Mouse (Mus musculus) heart, embryonic 16.5 days (tissue): ENCODE results near the gene Upk3b. TPM values are rescaled to one million over a fixed set of nuclear protein-coding genes. Genes with fewer than 3 reads are reported as not detected.
"Not testable (repeated sequence)": the region's sequence is repeated elsewhere in the genome, so short reads cannot be mapped to it uniquely, and the experiment has no call there.

ENCODE experiments used
- ATAC-seq: fragments of 200-750 bp; cut with Nextera tagmentation; replicated peaks from 2 replicates; pipeline ENCODE4 v1.8.0; 2017; ENCODE audit warnings: moderate number of reproducible peaks; ENCODE audit not compliant: insufficient read depth, low FRiP score; ENCODE audit errors: extremely low read depth
- H3K27ac ChIP-seq: fragments of 300-500 bp; sonication (generic); 2 replicates; pipeline ENCODE4 v1.5.1; 2014; ENCODE audit warnings: mild to moderate bottlenecking, low read length, control low read depth, moderate library complexity
- H3K27me3 ChIP-seq: fragments of 300-500 bp; sonication (generic); 2 replicates; pipeline ENCODE4 v1.6.1; 2014; ENCODE audit warnings: low read length, mixed read lengths; ENCODE audit not compliant: control insufficient read depth, insufficient read depth
- H3K36me3 ChIP-seq: fragments of 300-500 bp; sonication (generic); 2 replicates; pipeline ENCODE4 v1.6.1; 2014; ENCODE audit not compliant: control insufficient read depth, insufficient read depth
- H3K4me1 ChIP-seq: fragments of 300-500 bp; sonication (generic); 2 replicates; pipeline ENCODE4 v1.6.1; 2014; ENCODE audit warnings: low read length, mixed read lengths; ENCODE audit not compliant: control insufficient read depth, insufficient read depth
- H3K4me2 ChIP-seq: fragments of 300-500 bp; sonication (generic); 2 replicates; pipeline ENCODE4 v1.6.1; 2014; ENCODE audit warnings: low read depth, mild to moderate bottlenecking, control low read depth, low read length
- H3K4me3 ChIP-seq: fragments of 300-500 bp; sonication (generic); 2 replicates; pipeline ENCODE4 v1.5.1; 2014; ENCODE audit warnings: mild to moderate bottlenecking, control low read depth, low read length
- H3K9ac ChIP-seq: fragments of 300-500 bp; sonication (generic); 2 replicates; pipeline ENCODE4 v1.6.1; 2014; ENCODE audit warnings: low read length, control low read depth
- H3K9me3 ChIP-seq: fragments of 300-500 bp; sonication (generic); replicated peaks from 2 replicates; pipeline ENCODE4 v1.6.1; 2016; ENCODE audit warnings: low read length; ENCODE audit not compliant: control insufficient read depth
- WGBS: fragments of 180-500 bp; shearing (Covaris S2); extraction: QIAGEN DNeasy Blood & Tissue Kit; methylation state at CpG from one replicate; pipeline ENCODE4 v1.1.7; 2014; 5-methylcytosine and 5-hydroxymethylcytosine counted together
- polyA plus RNA-seq: library from polyadenylated mRNA; unstranded; fragments of >200 nt; fragmentation: Nextera tagmentation; extraction: Ambion mirVana; gene quantifications from 2 replicates; pipeline ENCODE4 v1.2.1, GENCODE M21; 2015

Gene Upk3b
- polyA plus RNA-seq, 1 experiment from 2014 or later: 28.7 TPM

DNA sequence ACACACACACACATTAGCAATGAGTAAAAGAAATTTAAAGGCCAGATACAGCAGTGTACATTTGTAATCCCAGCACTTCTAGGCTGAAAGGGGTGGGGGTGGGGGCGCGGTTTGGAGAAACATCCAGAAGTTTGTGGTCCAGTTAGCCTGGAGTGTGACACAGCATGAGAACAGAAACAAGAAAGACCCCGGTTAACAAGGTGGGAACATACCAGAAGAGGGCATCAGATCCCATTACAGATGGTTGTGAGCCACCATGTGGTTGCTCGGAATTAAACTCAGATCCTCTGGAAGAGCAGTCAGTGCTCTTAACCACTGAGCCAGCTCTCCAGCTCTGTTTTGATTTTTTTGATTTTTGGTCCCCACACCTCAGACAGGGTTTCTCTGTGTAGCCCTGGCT lies 17.8 kb downstream of the Upk3b start:
- Histone ChIP-seq H3K27ac (no peak overlapping the region), H3K4me1 (peaks cover 10% of the 10 kb centered on the region), H3K27me3 (peaks cover 5% of the 10 kb centered on the region), H3K4me3 (no peak overlapping the region), H3K9ac (no peak overlapping the region), H3K36me3 (no peaks in the 10 kb centered on the region), H3K4me2 (no peak overlapping the region), H3K9me3 (no peaks in the 10 kb centered on the region)
- WGBS: 36% methylated on average over 4 of the region's 4 CpGs
- ATAC-seq: no peak

DNA sequence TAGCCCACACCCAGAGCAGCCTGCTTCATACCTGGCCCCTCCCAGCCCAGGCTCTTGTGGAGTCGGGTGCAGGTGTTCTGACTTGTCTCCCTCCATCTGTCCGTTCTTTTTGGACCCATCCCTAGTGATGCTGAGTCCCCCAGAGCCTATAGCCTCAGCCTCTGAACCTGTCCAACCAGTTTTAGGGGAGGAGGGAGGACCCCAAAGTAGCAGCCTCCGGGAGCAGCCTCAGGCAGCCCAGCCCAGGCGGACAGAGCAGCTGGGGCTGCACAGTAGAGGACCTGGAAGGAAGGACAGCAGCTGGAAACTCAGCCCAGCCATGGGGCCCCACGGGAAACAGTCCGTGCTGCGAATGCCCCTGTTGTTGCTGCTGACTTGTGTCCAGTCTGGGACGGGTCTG lies 18.8 kb downstream of the Upk3b start:
- no peaks in the 10 kb centered on the region for H3K36me3 ChIP-seq
- WGBS: 23% methylated on average over 8 of the region's 8 CpGs
- no peak overlapping the region for H3K27ac ChIP-seq
- H3K4me2 ChIP-seq: no peak overlapping the region
- peaks cover 7% of the 10 kb centered on the region for H3K27me3 ChIP-seq
- no peak overlapping the region for H3K4me3 ChIP-seq
- ATAC-seq: peak; percentile 24; the same call in 1 of the 2 replicates
- H3K9me3 ChIP-seq: no peaks in the 10 kb centered on the region
- H3K4me1 ChIP-seq: no peaks in the 10 kb centered on the region; the same call in 1 of the 2 replicates
- no peak overlapping the region for H3K9ac ChIP-seq

DNA sequence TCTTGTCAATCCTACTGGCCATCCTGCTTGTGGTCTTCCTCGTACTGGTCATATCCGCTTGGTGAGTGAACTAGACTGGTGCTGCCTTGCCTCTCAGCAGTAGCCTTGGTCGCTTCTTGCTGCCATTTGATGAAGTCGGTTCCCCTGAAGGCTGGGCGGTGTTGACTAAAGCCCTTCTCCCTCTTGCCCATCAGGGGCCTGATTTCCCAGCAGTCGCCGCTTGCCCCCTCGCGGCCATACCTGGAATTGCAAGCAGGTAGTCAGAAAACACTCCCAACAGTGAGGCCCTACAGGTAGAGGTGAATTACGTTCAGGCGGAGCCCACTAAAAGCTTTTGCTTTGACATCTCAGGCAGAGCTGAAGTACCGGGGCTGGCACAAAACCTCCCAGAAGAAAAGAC lies 23.3 kb downstream of the Upk3b start:
- ATAC-seq: no peak
- Histone ChIP-seq H3K27ac (no peak overlapping the region), H3K4me2 (no peak overlapping the region), H3K9me3 (no peaks in the 10 kb centered on the region), H3K36me3 (no peaks in the 10 kb centered on the region), H3K4me1 (no peaks in the 10 kb centered on the region), H3K27me3 (peaks cover 7% of the 10 kb centered on the region), H3K4me3 (no peak overlapping the region), H3K9ac (no peak overlapping the region)
- 10% methylated on average over 12 of the region's 12 CpGs for WGBS

DNA sequence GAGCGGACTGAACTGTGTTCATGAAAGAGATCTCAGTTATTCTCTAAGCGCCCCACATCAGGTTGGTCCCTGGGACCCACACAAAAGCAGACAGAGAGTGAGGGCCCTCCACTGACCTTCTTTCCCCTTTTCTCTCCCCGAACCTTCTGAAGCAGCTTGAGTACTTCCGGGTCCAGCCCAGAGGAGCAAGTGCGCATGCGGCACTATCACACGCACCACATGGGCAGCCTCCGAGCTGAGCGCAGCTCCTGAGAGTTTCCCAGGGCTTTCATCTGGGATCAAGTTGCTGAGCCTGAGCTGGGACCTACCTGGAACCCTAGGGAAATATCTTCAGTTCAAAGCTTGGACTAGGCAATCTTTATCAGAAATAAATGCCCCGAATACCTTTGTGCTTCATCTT lies 25.6 kb downstream of the Upk3b start:
- no peak for ATAC-seq
- H3K4me1 ChIP-seq: no peaks in the 10 kb centered on the region
- WGBS: 83% methylated on average over 10 of the region's 10 CpGs

DNA sequence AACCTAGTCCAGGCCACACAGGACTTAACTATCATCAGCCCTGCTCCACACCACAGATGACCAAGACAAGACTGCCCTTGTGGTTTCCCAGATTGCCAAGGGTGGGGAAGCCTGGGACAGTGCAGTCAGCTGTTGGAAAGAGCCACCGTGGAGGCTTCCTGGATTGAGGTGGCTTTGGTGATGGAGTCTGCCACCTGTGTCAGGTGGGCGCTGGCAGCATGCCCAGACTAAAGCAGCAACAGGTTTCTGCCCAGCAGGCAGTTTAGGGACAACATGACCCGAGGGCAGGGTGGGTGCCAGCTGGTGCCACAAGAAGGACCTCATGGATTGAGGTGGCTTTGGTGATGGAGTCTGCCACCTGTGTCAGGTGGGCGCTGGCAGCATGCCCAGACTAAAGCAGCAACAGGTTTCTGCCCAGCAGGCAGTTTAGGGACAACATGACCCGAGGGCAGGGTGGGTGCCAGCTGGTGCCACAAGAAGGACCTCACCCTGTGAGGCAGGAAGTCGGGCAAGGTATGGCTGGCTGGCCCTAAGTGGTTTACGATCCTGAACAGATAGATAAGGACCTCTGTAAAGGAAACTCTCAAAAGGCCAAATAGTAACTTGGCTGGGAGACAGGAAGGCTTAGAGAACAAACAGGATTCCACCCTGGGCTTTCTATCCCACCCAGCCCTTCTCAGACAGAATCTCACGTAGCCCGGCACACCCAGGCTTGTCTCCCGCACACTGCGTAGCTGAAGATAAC lies 28.3 kb downstream of the Upk3b start:
- whole genome bisulfite sequencing: 55% methylated on average over 11 of the region's 11 CpGs
- not testable (repeated sequence) for ATAC-seq, H3K4me3 ChIP-seq, H3K9ac ChIP-seq, H3K4me1 ChIP-seq, H3K4me2 ChIP-seq, H3K36me3 ChIP-seq, H3K27ac ChIP-seq, H3K27me3 ChIP-seq, H3K9me3 ChIP-seq

More for the DNA sequence above, 25.6 kb downstream of the Upk3b start:
- Histone ChIP-seq H3K4me2 (no peak overlapping the region), H3K27ac (no peak overlapping the region), H3K9ac (no peak overlapping the region), H3K27me3 (peaks cover 3% of the 10 kb centered on the region; the same call in 1 of the 2 replicates), H3K9me3 (no peaks in the 10 kb centered on the region), H3K36me3 (no peaks in the 10 kb centered on the region), H3K4me3 (no peak overlapping the region)

DNA sequence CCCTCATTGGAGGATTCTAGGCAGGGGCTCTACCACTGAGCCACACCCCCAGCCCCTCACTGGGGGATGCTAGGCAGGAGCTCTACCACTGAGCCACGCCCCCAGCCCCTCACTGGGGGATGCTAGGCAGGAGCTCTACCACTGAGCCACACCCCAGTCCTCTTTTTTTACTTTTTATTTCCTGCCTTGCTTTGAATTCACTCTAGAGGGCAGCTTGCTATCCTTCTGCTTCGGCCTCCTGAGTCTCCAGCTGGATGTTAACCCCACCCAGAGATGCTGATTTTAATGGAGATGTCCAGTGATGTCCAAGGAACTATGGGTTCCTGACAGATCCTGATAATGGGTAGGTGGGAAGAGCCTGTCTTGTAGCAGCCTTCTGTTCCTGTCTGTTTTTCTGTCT lies 31.1 kb downstream of the Upk3b start:
- H3K9ac ChIP-seq: no peak overlapping the region
- 72% methylated on average over 2 of the region's 2 CpGs for WGBS
- H3K27ac ChIP-seq: no peak overlapping the region
- H3K36me3 ChIP-seq: no peaks in the 10 kb centered on the region
- no peaks in the 10 kb centered on the region for H3K27me3 ChIP-seq
- no peak overlapping the region for H3K4me3 ChIP-seq
- H3K9me3 ChIP-seq: no peaks in the 10 kb centered on the region
- H3K4me2 ChIP-seq: no peak overlapping the region
- H3K4me1 ChIP-seq: no peaks in the 10 kb centered on the region
- ATAC-seq: no peak

DNA sequence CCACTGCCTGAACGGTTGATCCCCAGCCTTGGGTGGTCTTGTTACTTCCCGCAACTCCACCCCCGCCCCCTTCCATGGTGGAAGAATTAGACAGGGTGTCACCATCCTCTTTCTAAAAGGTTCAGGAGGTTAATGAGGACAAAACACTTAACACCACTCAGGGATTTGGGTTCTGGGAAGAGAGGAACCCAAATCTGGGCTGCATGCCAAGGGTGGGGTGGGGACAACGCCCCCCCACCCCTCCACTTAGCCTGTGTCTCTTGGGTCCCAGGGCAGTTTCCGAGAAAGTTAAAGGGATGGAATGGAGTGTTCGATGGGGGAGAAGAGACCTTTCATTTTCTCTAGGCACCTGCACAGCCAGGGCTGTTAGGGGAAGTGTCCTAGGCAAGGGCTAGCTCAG lies 34.8 kb downstream of the Upk3b start:
- Histone ChIP-seq H3K4me1 (peaks cover 4% of the 10 kb centered on the region), H3K36me3 (no peaks in the 10 kb centered on the region), H3K4me2 (no peak overlapping the region), H3K4me3 (no peak overlapping the region), H3K27ac (no peak overlapping the region), H3K9me3 (no peaks in the 10 kb centered on the region), H3K9ac (no peak overlapping the region), H3K27me3 (no peaks in the 10 kb centered on the region)
- 56% methylated on average over 6 of the region's 6 CpGs for WGBS
- no peak for ATAC-seq

DNA sequence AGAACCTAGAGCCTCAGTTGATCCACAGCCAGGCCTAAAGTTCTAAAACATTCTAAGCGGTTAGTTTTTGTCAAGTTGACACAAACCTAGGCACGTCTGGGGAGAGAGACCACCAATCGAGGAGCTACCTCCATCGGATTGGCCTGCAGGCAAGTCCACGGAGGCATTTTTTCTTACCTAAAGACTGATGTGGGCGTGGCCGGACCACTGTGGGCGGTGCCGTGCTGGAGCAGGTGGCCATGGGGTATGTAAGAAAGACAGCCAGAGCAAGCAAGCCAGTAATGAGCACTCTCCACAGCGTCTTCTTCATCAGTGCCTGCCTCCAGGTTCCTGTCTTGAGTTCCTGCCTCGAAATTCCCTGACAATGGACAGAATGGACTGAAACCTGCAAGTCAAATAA lies 35.2 kb downstream of the Upk3b start:
- WGBS: 63% methylated on average over 11 of the region's 11 CpGs
- ATAC-seq: no peak
- H3K9me3 ChIP-seq: no peaks in the 10 kb centered on the region
- H3K36me3 ChIP-seq: no peaks in the 10 kb centered on the region
- H3K27me3 ChIP-seq: no peaks in the 10 kb centered on the region
- no peak overlapping the region for H3K4me3 ChIP-seq
- no peak overlapping the region for H3K4me2 ChIP-seq
- H3K27ac ChIP-seq: no peak overlapping the region
- H3K9ac ChIP-seq: no peak overlapping the region
- H3K4me1 ChIP-seq: peaks cover 4% of the 10 kb centered on the region

DNA sequence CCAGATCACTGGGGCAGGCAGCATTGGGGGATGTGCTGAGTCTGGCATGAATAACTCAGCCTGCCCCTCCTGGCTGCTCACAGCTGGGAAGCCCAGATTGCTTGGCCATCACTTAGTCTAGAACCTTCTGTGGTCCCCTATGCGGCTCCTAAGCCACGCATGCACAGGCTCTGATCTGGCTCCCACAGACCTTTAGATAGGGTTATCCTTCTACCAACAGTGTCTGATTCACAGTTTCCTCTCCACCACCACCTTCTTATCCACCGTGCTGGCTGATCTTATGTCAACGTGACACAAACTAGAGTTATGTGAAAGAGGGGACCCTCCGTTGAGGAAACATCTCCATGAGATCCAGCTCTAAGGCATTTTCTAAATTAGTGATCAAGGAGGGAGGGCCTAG lies 36.8 kb downstream of the Upk3b start:
- Histone ChIP-seq H3K27ac (no peak overlapping the region), H3K4me2 (no peak overlapping the region), H3K9ac (no peak overlapping the region), H3K4me3 (no peak overlapping the region), H3K9me3 (no peaks in the 10 kb centered on the region), H3K27me3 (no peaks in the 10 kb centered on the region), H3K4me1 (peaks cover 4% of the 10 kb centered on the region), H3K36me3 (no peaks in the 10 kb centered on the region)
- 70% methylated on average over 5 of the region's 5 CpGs for WGBS
- no peak for ATAC-seq
